Mouse (Mus musculus) liver, adult (tissue): Measurements from ENCODE around the gene Nfkbil1.

ENCODE experiments used
- GATA4 ChIP-seq: IDR thresholded peaks from 2 replicates; pipeline ENCODE4 v1.6.1; 2014; ENCODE audit warnings: mild to moderate bottlenecking, low read length; ENCODE audit not compliant: insufficient replicate concordance

Nfkbil1 gene

GRCm38 (mm10) chr17:35235614-35236389 lies at the start of gene Nfkbil1:
Gene Nfkbil1 (minus strand): TSS chr17:35235792.
- TF ChIP-seq GATA4 = peak; percentile 84; the same call in 1 of the 2 replicates

- no peak for TF ChIP-seq GATA4
These were observed 44.7 kb upstream of the Nfkbil1 start for GRCm38 (mm10) chr17:35280276-35280675.

GRCm38 (mm10) chr17:35278957-35279688 lies 43.5 kb upstream of the Nfkbil1 start:
- no peak for TF ChIP-seq GATA4

GRCm38 (mm10) chr17:35278049-35278448 lies 42.5 kb upstream of the Nfkbil1 start:
- TF ChIP-seq GATA4 = no peak

- no peak for TF ChIP-seq GATA4
These were observed 40.8 kb upstream of the Nfkbil1 start for GRCm38 (mm10) chr17:35276304-35276864.

- TF ChIP-seq GATA4 = no peak
These were observed 39.2 kb upstream of the Nfkbil1 start for GRCm38 (mm10) chr17:35274770-35275169.

- no peak for TF ChIP-seq GATA4
These were observed 36.7 kb upstream of the Nfkbil1 start for GRCm38 (mm10) chr17:35272249-35272648.

- TF ChIP-seq GATA4 = no peak
These were observed 34.2 kb upstream of the Nfkbil1 start for GRCm38 (mm10) chr17:35269653-35270347.

- TF ChIP-seq GATA4 = no peak
These were observed 32.0 kb upstream of the Nfkbil1 start for GRCm38 (mm10) chr17:35267399-35268086.

- TF ChIP-seq GATA4 = no peak
These were observed 27.9 kb upstream of the Nfkbil1 start for GRCm38 (mm10) chr17:35263523-35263883.

GRCm38 (mm10) chr17:35262664-35263522 lies 27.3 kb upstream of the Nfkbil1 start, which contains the start of gene H2-D1:
Gene H2-D1 (plus strand): TSS chr17:35262730.
- no peak for TF ChIP-seq GATA4

GRCm38 (mm10) chr17:35261651-35262050 lies 26.1 kb upstream of the Nfkbil1 start:
- TF ChIP-seq GATA4 = no peak

GRCm38 (mm10) chr17:35259621-35260020 lies 24.0 kb upstream of the Nfkbil1 start:
- TF ChIP-seq GATA4 = no peak
